24 mouse cellular contexts compared by ENCODE assay signal in genomic region chr11:89579111-89579510, GRCm38 (mm10).
A peak's percentile ranks its signal among the peaks of the same experiment; 100 is the strongest.
DNase-seq lines count a peak whose midpoint lies in the region; ATAC-seq and TF ChIP-seq lines count a peak whose summit lies in the region.
"Had no signal": no experiment of that assay in that cellular context is flagged by ENCODE, and none has a peak within 500 bp of the region (broad histone marks: within the 10 kb centered on the region; RNA-seq: fewer than 3 reads in every experiment).

No protein-coding gene starts in this region.

- peak; percentile 51 for DNase-seq in midbrain, embryonic 11.5 days (ENCODE audit: low spot score, missing footprints)
- peak; percentile 87 for DNase-seq in R1 (ENCODE audit: low read depth, low spot score)
- no peak for DNase-seq in ovary, postnatal 14 days (ENCODE audit: low spot score)
- DNase-seq: adrenal gland, adult 8-10 months; cerebellum, adult 2 months; cerebellum, adult 9-11 months; cerebellum, postnatal 25 days; embryo, embryonic 11 days; heart, adult 2 months; heart, postnatal 14 days; heart, postnatal 4 days had no signal

- no peak overlapping the region for H3K9ac ChIP-seq in midbrain, embryonic 11.5 days (ENCODE audit: low read length)
- no peak overlapping the region for H3K9ac ChIP-seq in midbrain, embryonic 16.5 days (ENCODE audit: low read depth, low read length)
- H3K9ac ChIP-seq in kidney, embryonic 14.5 days (ENCODE audit: low read depth, low read length): no peak overlapping the region
- H3K9ac ChIP-seq: forebrain, embryonic 12.5 days; forebrain, embryonic 15.5 days; heart, embryonic 13.5 days; hindbrain, embryonic 14.5 days had no signal

- WGBS in midbrain, embryonic 11.5 days: 68% methylated on average over 4 of the region's 4 CpGs
- 64% methylated on average over 4 of the region's 4 CpGs for WGBS in midbrain, embryonic 16.5 days
- 96% methylated on average over 4 of the region's 4 CpGs for WGBS in kidney, embryonic 14.5 days

- TF ChIP-seq CTCF in embryonic fibroblast, embryonic 13.5 days (IDR thresholded peaks at IDR 0.05; ENCODE audit: borderline replicate concordance, insufficient read depth, low read length): no peak

- ATAC-seq in midbrain, embryonic 11.5 days (ENCODE audit: low FRiP score): no peak
- ATAC-seq in midbrain, embryonic 16.5 days: no peak
- no peak for ATAC-seq in monocyte, adult 5-6 weeks (replicated peaks; ENCODE audit: insufficient number of reproducible peaks, low FRiP score, low TSS enrichment, poor library complexity, severe bottlenecking)
- ATAC-seq in kidney, embryonic 14.5 days (ENCODE audit: low FRiP score, low TSS enrichment): no peak
- ATAC-seq: activated CD4-positive, CD25-positive, alpha-beta regulatory T cell, adult 4 months; forebrain, embryonic 15.5 days; hindbrain, postnatal 0 days; inflammation-experienced regulatory T-cells, adult 6 months; intestine, embryonic 16.5 days had no signal

- H3K4me3 ChIP-seq in midbrain, embryonic 11.5 days (ENCODE audit: low read depth, low read length): no peak overlapping the region
- H3K4me3 ChIP-seq in midbrain, embryonic 16.5 days (ENCODE audit: low read depth, low read length): no peak overlapping the region
- H3K4me3 ChIP-seq in embryonic fibroblast, embryonic 13.5 days (ENCODE audit: insufficient read depth, low read length): no peak overlapping the region
- H3K4me3 ChIP-seq in kidney, embryonic 14.5 days (ENCODE audit: low read length): no peak overlapping the region
- H3K4me3 ChIP-seq: forebrain, embryonic 12.5 days; forebrain, embryonic 15.5 days; heart, adult 2 months; heart, embryonic 10.5 days; heart, embryonic 13.5 days had no signal

- no peaks in the 10 kb centered on the region for H3K36me3 ChIP-seq in midbrain, embryonic 11.5 days (ENCODE audit: control insufficient read depth, insufficient read depth, low read length)
- H3K36me3 ChIP-seq in midbrain, embryonic 16.5 days (ENCODE audit: control insufficient read depth, insufficient read depth, low read length): no peaks in the 10 kb centered on the region
- H3K36me3 ChIP-seq in kidney, embryonic 14.5 days (ENCODE audit: control insufficient read depth, insufficient read depth, low read length): no peaks in the 10 kb centered on the region
- H3K36me3 ChIP-seq: forebrain, embryonic 12.5 days; forebrain, embryonic 15.5 days; heart, embryonic 10.5 days; heart, embryonic 13.5 days had no signal

- no peaks in the 10 kb centered on the region for H3K9me3 ChIP-seq in midbrain, embryonic 11.5 days (ENCODE audit: control insufficient read depth, low read length)
- H3K9me3 ChIP-seq in midbrain, embryonic 16.5 days (replicated peaks; ENCODE audit: control insufficient read depth, low read length, poor library complexity, severe bottlenecking): no peaks in the 10 kb centered on the region
- no peaks in the 10 kb centered on the region for H3K9me3 ChIP-seq in kidney, embryonic 14.5 days (ENCODE audit: control insufficient read depth, low read length)
- H3K9me3 ChIP-seq: forebrain, embryonic 12.5 days; forebrain, embryonic 15.5 days; heart, embryonic 10.5 days; heart, embryonic 13.5 days had no signal

- TF ChIP-seq POLR2A in embryonic fibroblast, embryonic 13.5 days (IDR thresholded peaks at IDR 0.05; ENCODE audit: low read depth, low read length): no peak

- no peak overlapping the region for H3K27ac ChIP-seq in midbrain, embryonic 11.5 days (ENCODE audit: low read depth, low read length)
- H3K27ac ChIP-seq in midbrain, embryonic 16.5 days (ENCODE audit: low read length): no peak overlapping the region
- peak overlapping the region; percentile 71 for H3K27ac ChIP-seq in embryonic fibroblast, embryonic 13.5 days (ENCODE audit: insufficient read depth, low read length)
- H3K27ac ChIP-seq in kidney, embryonic 14.5 days (ENCODE audit: low read depth, low read length): no peak overlapping the region
- H3K27ac ChIP-seq: forebrain, embryonic 12.5 days; forebrain, embryonic 15.5 days; heart, adult 2 months; heart, embryonic 10.5 days; heart, embryonic 13.5 days; hindbrain, embryonic 14.5 days; hindbrain, postnatal 0 days had no signal

- no peaks in the 10 kb centered on the region for H3K27me3 ChIP-seq in midbrain, embryonic 11.5 days (ENCODE audit: control insufficient read depth, insufficient read depth, low read length)
- H3K27me3 ChIP-seq in midbrain, embryonic 16.5 days (ENCODE audit: control insufficient read depth, insufficient read depth, low read depth, low read length): no peaks in the 10 kb centered on the region
- no peaks in the 10 kb centered on the region for H3K27me3 ChIP-seq in kidney, embryonic 14.5 days (ENCODE audit: control insufficient read depth, insufficient read depth, low read length)
- H3K27me3 ChIP-seq: forebrain, embryonic 12.5 days; forebrain, embryonic 15.5 days; heart, embryonic 13.5 days had no signal

- H3K4me1 ChIP-seq in midbrain, embryonic 11.5 days (ENCODE audit: control insufficient read depth, insufficient read depth, low read length): no peaks in the 10 kb centered on the region
- no peaks in the 10 kb centered on the region for H3K4me1 ChIP-seq in midbrain, embryonic 16.5 days (ENCODE audit: control insufficient read depth, insufficient read depth, low read length)
- peaks cover 5% of the 10 kb centered on the region for H3K4me1 ChIP-seq in embryonic fibroblast, embryonic 13.5 days (ENCODE audit: control insufficient read depth, insufficient read depth, low read length)
- H3K4me1 ChIP-seq in kidney, embryonic 14.5 days (ENCODE audit: control insufficient read depth, insufficient read depth, low read length): no peaks in the 10 kb centered on the region

- no peak overlapping the region for H3K4me2 ChIP-seq in midbrain, embryonic 11.5 days
- no peak overlapping the region for H3K4me2 ChIP-seq in midbrain, embryonic 16.5 days (ENCODE audit: low read length)
- H3K4me2 ChIP-seq in kidney, embryonic 14.5 days (replicated peaks; ENCODE audit: low read depth, low read length): no peak overlapping the region
- H3K4me2 ChIP-seq: forebrain, embryonic 12.5 days; forebrain, embryonic 15.5 days; heart, embryonic 13.5 days; hindbrain, embryonic 14.5 days had no signal
